In genomic region chr8:81826406-81826805, GRCm38 (mm10) we compare ENCODE assay signal across 27 mouse cellular contexts.
DNase-seq lines count a peak whose midpoint lies in the region; ATAC-seq and TF ChIP-seq lines count a peak whose summit lies in the region.
"Had no signal": no experiment of that assay in that cellular context is flagged by ENCODE, and none has a peak within 500 bp of the region (broad histone marks: within the 10 kb centered on the region; RNA-seq: fewer than 3 reads in every experiment).

No protein-coding gene starts in this region.

- H3K4me1 ChIP-seq in kidney, adult 2 months (ENCODE audit: control insufficient read depth, insufficient read depth, low read length) = no peaks in the 10 kb centered on the region
- no peaks in the 10 kb centered on the region for H3K4me1 ChIP-seq in intestine, embryonic 15.5 days (replicated peaks)
- H3K4me1 ChIP-seq: embryonic facial prominence, embryonic 13.5 days; heart, embryonic 10.5 days; midbrain, embryonic 10.5 days; midbrain, embryonic 15.5 days; neural tube, embryonic 12.5 days had no signal

- ATAC-seq in intestine, embryonic 15.5 days = no peak
- ATAC-seq: forebrain, embryonic 16.5 days; midbrain, embryonic 15.5 days had no signal

- no peak overlapping the region for H3K4me3 ChIP-seq in gastrocnemius, adult 2 months
- no peak overlapping the region for H3K4me3 ChIP-seq in kidney, adult 2 months (ENCODE audit: insufficient read depth, low read depth, low read length)
- no peak overlapping the region for H3K4me3 ChIP-seq in intestine, embryonic 15.5 days (replicated peaks)
- H3K4me3 ChIP-seq: embryonic facial prominence, embryonic 13.5 days; heart, embryonic 10.5 days; midbrain, embryonic 10.5 days; midbrain, embryonic 15.5 days; neural tube, embryonic 12.5 days had no signal

- peak overlapping the region; percentile 53; the same call in 1 of the 2 replicates for H3K27ac ChIP-seq in gastrocnemius, adult 2 months
- no peak overlapping the region for H3K27ac ChIP-seq in kidney, adult 2 months (ENCODE audit: insufficient read depth, low read depth, low read length)
- no peak overlapping the region for H3K27ac ChIP-seq in intestine, embryonic 15.5 days
- H3K27ac ChIP-seq: embryonic facial prominence, embryonic 13.5 days; heart, embryonic 10.5 days; hindbrain, embryonic 14.5 days; liver, embryonic 14.5 days; midbrain, embryonic 10.5 days; midbrain, embryonic 15.5 days; neural tube, embryonic 12.5 days; stomach, postnatal 0 days had no signal

- WGBS in kidney, adult 2 months = 65% methylated on average over 2 of the region's 2 CpGs
- 50% methylated on average over 2 of the region's 2 CpGs for WGBS in intestine, embryonic 15.5 days

- no peaks in the 10 kb centered on the region for H3K27me3 ChIP-seq in kidney, adult 2 months (replicated peaks; ENCODE audit: control insufficient read depth, insufficient read depth, low read length)
- no peaks in the 10 kb centered on the region for H3K27me3 ChIP-seq in intestine, embryonic 15.5 days (replicated peaks)
- H3K27me3 ChIP-seq: embryonic facial prominence, embryonic 13.5 days; midbrain, embryonic 15.5 days; neural tube, embryonic 12.5 days had no signal

- no peak for DNase-seq in gastrocnemius, adult 2 months
- DNase-seq in gastrocnemius, postnatal 10 days = no peak
- DNase-seq in kidney, adult 2 months = peak; percentile 60
- DNase-seq in kidney, adult 11 months = no peak
- peak; percentile 24 for DNase-seq in lung, postnatal 36 days
- DNase-seq in lung, postnatal 14 days = no peak
- DNase-seq: adrenal gland, postnatal 36 days; cerebellum, adult 18-20 months; cerebellum, postnatal 10 days; gastrocnemius, postnatal 36 days; liver; lung, adult 2 months; lung, postnatal 10 days; right cerebral cortex, adult 18-20 months; thymus, adult 18-20 months; thymus, postnatal 25 days had no signal

- H3K9me3 ChIP-seq in intestine, embryonic 15.5 days = no peaks in the 10 kb centered on the region
- H3K9me3 ChIP-seq: embryonic facial prominence, embryonic 13.5 days; G1E; heart, embryonic 10.5 days; midbrain, embryonic 10.5 days; midbrain, embryonic 15.5 days; neural tube, embryonic 12.5 days had no signal

- no peak for TF ChIP-seq CTCF in gastrocnemius, adult 2 months (IDR thresholded peaks at IDR 0.05)
- no peak for TF ChIP-seq CTCF in kidney, adult 2 months (conservative IDR thresholded peaks at IDR 0.05; ENCODE audit: insufficient read depth, insufficient read length, low read depth, low read length)

- no peak overlapping the region for H3K9ac ChIP-seq in intestine, embryonic 15.5 days
- H3K9ac ChIP-seq: embryonic facial prominence, embryonic 13.5 days; hindbrain, embryonic 14.5 days; liver, embryonic 14.5 days; midbrain, embryonic 15.5 days; neural tube, embryonic 12.5 days had no signal

- no peaks in the 10 kb centered on the region for H3K36me3 ChIP-seq in kidney, adult 2 months (ENCODE audit: control insufficient read depth, insufficient read depth, low read length)
- no peaks in the 10 kb centered on the region for H3K36me3 ChIP-seq in intestine, embryonic 15.5 days
- H3K36me3 ChIP-seq: embryonic facial prominence, embryonic 13.5 days; heart, embryonic 10.5 days; midbrain, embryonic 10.5 days; midbrain, embryonic 15.5 days; neural tube, embryonic 12.5 days had no signal

- intact Hi-C loops in gastrocnemius, adult 2 months (cut with DNase I) = no loop called here

- no peak overlapping the region for H3K4me2 ChIP-seq in intestine, embryonic 15.5 days (replicated peaks)
- H3K4me2 ChIP-seq: embryonic facial prominence, embryonic 13.5 days; hindbrain, embryonic 14.5 days; midbrain, embryonic 15.5 days; neural tube, embryonic 12.5 days had no signal

- no peak for TF ChIP-seq POLR2A in kidney, adult 2 months (IDR thresholded peaks at IDR 0.05; ENCODE audit: low read depth, low read length)

Comparison
In these comparisons a context has a peak if more than half of its experiments do, and no peak if none do; other contexts are left out.
1. DNase-seq: peak in kidney, adult 2 months (single experiment) and lung, postnatal 36 days (single experiment); none in gastrocnemius, adult 2 months (single experiment), gastrocnemius, postnatal 10 days (single experiment), kidney, adult 11 months (single experiment) and lung, postnatal 14 days (single experiment).